8 mouse cellular contexts compared by ENCODE assay signal in the genomic region with DNA sequence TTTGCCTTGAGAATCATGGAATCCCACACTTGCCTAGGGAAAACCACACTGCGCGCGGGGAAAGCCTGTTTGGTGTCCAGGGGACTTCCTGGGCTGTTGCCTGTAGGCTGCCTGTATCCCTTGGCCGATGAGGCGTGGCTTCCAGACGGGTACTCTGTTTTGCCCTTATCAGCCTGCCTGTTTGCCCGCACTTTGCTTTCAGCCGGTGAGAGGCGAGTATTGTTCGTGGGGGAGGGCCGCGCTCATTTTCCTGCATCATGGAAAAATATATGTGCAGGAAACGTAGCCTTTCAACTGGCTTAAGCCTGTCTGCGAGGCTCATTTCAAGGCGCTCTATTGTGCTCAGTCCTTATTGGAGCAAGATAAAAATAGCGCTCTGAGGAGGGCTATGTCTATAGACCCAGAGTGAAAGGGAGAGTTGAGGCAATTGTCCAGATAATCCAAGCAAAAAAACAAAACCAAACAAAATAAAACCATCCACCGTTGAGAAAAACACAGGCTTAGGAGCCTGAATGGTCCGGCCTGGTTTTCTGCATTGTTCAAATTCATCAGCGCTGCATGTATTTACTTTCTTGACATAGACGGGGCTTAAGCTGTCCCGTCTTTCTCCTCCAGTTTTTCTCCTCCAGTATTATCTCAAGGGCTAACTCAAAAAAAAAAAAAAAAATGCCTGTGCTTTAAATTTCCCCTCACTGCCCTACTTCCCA.
DNase-seq lines count a peak whose midpoint lies in the region; TF ChIP-seq lines count a peak whose summit lies in the region.

No protein-coding gene starts in this region.

- intact Hi-C loops in left cerebral cortex, postnatal 10 days (cut with DNase I): no loop called here

- peaks cover 22% of the 10 kb centered on the region for H3K4me1 ChIP-seq in forebrain, embryonic 10.5 days
- no peaks in the 10 kb centered on the region for H3K4me1 ChIP-seq in kidney, adult 2 months (ENCODE audit: control insufficient read depth, insufficient read depth, low read length)

- no peaks in the 10 kb centered on the region for H3K9me3 ChIP-seq in forebrain, embryonic 10.5 days

- H3K4me3 ChIP-seq in forebrain, embryonic 10.5 days: peak overlapping the region; percentile 40
- no peak overlapping the region for H3K4me3 ChIP-seq in kidney, adult 2 months (ENCODE audit: insufficient read depth, low read depth, low read length)

- peak overlapping the region; percentile 70 for H3K27ac ChIP-seq in forebrain, embryonic 10.5 days
- H3K27ac ChIP-seq in kidney, adult 2 months (ENCODE audit: insufficient read depth, low read depth, low read length): no peak overlapping the region; the same call in 1 of the 2 replicates

- H3K36me3 ChIP-seq in forebrain, embryonic 10.5 days (replicated peaks): no peaks in the 10 kb centered on the region
- H3K36me3 ChIP-seq in kidney, adult 2 months (ENCODE audit: control insufficient read depth, insufficient read depth, low read length): no peaks in the 10 kb centered on the region

- WGBS in forebrain, embryonic 10.5 days: 42% methylated on average over 21 of the region's 21 CpGs
- WGBS in kidney, adult 2 months: 48% methylated on average over 21 of the region's 21 CpGs

- no peak for TF ChIP-seq POLR2A in kidney, adult 2 months (IDR thresholded peaks at IDR 0.05; ENCODE audit: low read depth, low read length)

- no peak for TF ChIP-seq CTCF in kidney, adult 2 months (conservative IDR thresholded peaks at IDR 0.05; ENCODE audit: insufficient read depth, insufficient read length, low read depth, low read length)

- peak; percentile 62 for DNase-seq in ZHBTc4 (ENCODE audit: low read depth, low spot score)
- peak; percentile 59 for DNase-seq in forebrain, embryonic 10.5 days (ENCODE audit: extremely low spot score, low spot score)
- DNase-seq in kidney, adult 2 months: peak; percentile 1
- DNase-seq in lung, postnatal 36 days: peak; percentile 42
- DNase-seq in left cerebral cortex, postnatal 10 days (ENCODE audit: extremely low spot score in 1 of 2, low spot score in 2 of 2): no peak
- no peak for DNase-seq in thymus, postnatal 4 days
- DNase-seq in adipocyte (ENCODE audit: low spot score): no peak
- DNase-seq in thymus, postnatal 36 days: no peak

- H3K27me3 ChIP-seq in forebrain, embryonic 10.5 days (ENCODE audit: poor library complexity, severe bottlenecking): peaks cover 46% of the 10 kb centered on the region
- no peaks in the 10 kb centered on the region for H3K27me3 ChIP-seq in kidney, adult 2 months (replicated peaks; ENCODE audit: control insufficient read depth, insufficient read depth, low read length)

Comparison
In these comparisons a context has a peak if more than half of its experiments do, and no peak if none do; other contexts are left out.
1. DNase-seq: peak in ZHBTc4 (single experiment), forebrain, embryonic 10.5 days (single experiment), kidney, adult 2 months (single experiment) and lung, postnatal 36 days (single experiment); none in left cerebral cortex, postnatal 10 days (0 of 2), thymus, postnatal 4 days (single experiment), adipocyte (single experiment) and thymus, postnatal 36 days (0 of 2).